Mouse (Mus musculus): ENCODE measurements around the gene Gprin2.

- no peak for TF ChIP-seq EP300 (IDR thresholded peaks at IDR 0.05; ENCODE audit: low read depth)
- no peak for TF ChIP-seq CTCF (IDR thresholded peaks at IDR 0.05; ENCODE audit: low read depth)
These were observed 7.6 kb upstream of the Gprin2 start for GRCm38 (mm10) chr14:34209080-34209479.

Data from liver, postnatal 0 days (tissue).